Mouse (Mus musculus) stomach, postnatal 0 days (tissue): Measurements from ENCODE around the gene Itgb7.

ENCODE experiments used
- CTCF ChIP-seq: IDR thresholded peaks from 2 replicates; pipeline ENCODE4 v1.5.1; 2016; ENCODE audit warnings: antibody characterized with exemption, low read depth, mild to moderate bottlenecking, moderate library complexity
- EP300 ChIP-seq: optimal IDR thresholded peaks from 2 replicates; pipeline ENCODE3; 2016; ENCODE audit warnings: antibody characterized with exemption

DNA sequence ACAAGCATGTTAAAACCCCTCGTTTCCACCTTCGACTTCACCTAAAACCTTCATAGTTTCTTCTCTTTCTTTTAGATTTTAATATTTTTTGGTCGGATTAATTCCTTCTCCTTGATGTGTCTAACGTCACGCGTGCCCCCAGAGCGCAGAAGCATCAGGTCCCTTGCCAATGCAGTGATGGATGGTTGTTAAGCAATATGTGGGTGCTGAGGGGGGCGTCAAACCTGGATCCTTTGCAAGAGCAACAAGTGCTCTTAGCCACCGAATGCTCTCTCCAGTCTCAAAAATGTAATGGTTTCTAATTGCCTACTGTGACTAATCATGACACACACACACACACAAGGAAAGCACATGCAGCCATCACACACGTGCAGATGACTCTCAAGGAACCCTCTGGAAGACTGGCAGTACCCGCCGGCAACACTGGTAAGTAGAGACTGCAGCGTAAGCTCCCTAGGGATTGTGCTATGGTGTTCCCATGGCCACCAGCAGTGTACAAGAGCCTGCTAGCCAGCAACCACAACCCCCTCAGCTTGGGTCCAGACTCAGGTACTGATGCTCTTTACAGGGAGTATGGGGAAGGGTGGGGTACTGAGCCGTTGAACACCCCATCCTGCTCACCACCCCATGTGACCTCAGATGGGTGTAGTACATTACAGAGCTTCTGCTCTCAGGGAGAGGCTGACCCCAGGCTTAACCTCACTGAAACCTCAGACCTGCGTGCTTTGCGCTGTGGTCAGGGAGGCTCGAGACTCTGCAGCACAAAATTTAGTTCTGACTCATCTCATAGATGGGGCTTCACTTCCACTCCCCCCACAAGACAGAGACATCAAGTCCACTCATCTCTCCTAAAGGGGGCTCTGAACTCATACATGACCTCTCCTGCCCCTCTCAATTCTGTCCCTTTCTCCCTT lies 1.1 kb downstream of the Itgb7 start:
- TF ChIP-seq CTCF (no peak), EP300 (no peak)
